Mouse (Mus musculus) cerebellum, adult 18-20 months (tissue): ENCODE measurements at regions not wholly inside any gene's neighbourhood (a gene's known extent, or its start where the extent isn't known, plus 50 kb on each side); places are given as distances from the start of the nearest gene placed in this dataset.

Experiments
- DNase-seq, 2 experiments: peaks; one replicate each; pipeline ENCODE4 v3.0.0; 2021

DNA sequence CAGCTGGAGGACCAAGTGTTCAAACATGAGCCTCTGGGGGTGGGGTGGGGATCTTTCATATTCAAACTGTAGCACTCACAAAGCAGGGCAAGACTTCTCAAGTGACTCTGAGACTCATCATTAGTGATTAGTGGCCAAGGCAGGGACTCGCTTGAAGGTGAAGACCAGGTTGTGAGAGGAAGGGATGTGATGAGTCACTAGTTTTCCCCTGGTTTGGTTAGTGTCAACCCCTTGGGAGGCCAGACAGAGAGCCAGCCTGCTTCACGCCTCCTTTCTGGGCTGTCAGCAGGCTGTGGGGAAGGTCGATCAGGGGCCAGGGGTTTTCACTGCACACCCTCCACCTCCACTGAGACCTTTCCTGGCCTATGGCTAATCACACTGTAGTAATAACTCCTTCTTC lies 65.2 kb downstream of the Slc30a10 start:
- DNase-seq: no peak

DNA sequence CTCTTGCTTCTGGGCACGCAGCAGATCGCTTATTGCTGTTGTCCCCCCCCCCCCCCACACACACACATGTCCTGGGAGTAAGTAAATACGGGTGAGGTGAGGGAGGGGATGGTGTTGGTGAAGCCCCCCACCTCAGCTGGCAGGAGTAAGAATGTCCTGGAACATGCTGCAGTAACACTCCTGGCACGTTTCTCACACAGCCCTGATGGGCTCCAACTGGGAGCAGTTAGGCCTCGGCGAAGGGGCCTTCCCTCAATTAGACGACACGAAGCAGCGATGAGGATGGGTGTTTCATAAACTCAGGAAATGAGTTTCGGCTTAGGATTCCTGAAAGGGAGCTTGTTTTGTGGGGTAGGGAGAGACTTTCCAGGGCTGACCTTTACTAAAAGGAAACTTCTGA lies 69.4 kb downstream of the Slc30a10 start:
- no peak for DNase-seq

DNA sequence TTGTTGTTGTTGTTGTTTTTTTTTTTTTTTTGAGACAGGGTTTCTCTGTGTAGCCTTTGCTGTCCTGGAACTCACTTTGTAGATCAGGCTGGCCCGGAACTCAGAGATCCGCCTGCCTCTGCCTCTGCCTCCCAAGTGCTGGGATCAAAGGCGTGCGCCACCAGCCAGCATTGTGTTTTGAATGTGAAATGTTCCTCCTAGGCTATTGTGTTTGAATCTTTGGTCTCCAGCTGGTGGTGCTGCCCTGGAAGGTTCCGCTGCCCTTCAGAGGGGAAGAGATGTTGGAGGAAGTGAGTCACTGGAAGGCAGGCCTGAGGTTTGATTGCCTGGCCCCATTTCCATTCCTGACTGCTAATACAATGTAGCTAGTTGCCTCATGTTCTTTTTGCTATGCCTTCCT lies 78.8 kb downstream of the Slc30a10 start:
- DNase-seq: no peak

DNA sequence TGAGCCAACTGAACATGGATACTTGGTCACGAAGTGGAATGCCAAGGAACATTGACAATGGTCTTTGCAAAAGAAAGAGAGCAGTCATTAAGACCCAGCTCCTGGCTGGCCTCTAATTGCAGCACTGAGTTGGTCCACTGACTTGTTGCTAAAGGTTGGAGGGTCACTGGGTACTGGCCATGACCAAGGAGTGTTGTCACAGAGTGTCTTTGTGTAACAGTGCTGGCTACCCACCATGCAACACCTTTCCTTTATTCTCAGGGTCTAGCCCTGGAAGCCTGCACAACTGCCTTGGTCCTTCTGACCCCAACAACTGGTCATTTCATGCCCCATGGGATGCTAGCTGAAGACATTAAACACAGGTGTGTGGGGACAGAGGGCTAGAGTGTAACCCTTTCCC lies 79.5 kb downstream of the Slc30a10 start:
- DNase-seq: no peak

DNA sequence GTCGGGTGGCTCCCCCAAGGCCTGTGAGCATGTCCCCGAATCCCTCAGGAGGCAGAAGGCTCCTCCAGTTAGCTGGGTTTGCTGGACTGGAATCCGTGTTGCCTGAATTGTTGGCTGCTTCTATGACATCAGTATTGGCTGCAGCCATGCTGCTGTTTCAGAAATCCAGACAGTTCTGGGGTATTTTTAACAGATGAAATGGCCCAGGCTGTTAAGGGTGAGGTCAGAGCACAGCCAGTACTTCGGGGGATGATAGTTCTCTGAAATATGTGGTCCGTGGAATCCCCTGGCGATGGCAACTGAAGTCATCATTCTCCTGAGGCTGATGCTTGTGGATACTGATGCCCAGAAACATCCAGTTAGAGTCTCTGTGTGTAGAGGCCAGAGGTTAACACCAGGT lies 80.7 kb downstream of the Slc30a10 start:
- no peak for DNase-seq

DNA sequence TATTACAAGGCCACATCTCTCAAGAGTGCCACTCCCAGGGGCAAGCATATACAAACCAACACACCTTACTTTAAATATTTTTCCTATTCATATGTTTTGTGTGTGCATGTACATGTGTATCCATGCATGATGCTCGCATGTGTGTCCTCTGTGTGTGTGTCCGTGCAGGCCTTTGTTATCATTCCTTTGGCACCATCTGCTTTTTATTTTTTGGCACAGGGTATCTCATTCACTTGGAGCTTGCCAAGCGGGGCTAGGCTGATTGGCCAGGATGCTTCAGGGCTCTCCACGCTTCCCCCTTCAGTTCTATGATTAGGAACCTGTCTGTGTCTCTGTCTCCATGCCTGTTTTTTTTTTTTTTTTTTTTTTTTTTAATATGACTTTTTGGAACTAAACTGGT lies 82.6 kb downstream of the Slc30a10 start:
- no peak for DNase-seq

DNA sequence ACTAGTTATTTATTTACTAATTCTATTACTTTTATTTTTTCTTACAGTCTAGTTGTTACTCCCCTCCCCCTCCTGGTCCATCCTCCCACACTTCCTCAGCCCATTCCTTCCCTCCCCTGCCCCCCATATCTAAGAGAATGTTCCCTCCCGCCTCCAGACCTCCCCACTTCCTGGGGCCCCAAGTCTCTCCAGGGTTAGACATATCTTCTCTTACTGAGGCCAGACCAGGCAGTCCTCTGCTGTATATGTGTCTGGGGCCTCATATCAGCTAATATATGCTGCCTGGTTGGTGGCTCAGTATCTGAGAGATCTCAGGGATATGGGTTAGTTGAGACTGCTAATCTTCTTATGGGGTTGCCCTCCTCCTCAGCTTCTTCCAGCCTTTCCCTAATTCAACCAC lies 84.8 kb downstream of the Slc30a10 start:
- DNase-seq: no peak

DNA sequence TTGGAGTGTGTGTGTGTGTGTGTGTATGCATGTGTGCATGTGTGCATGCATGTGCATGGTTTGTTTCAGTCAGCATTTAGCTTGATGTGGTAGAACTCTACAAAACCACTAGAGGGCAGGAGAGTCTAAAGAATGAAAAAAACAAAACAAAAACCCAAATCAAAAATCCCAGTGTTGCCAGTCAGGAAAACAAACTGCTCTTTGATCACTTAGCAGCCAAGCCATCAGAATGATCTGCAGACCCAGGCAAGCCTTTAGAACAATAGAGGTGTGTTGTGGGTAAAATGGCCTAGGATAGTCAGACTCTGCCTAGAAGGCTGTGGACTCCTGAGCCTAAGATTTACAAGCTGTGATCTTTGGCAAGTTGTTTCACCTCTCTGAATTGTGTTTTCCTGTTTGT lies 91.7 kb downstream of the Slc30a10 start:
- no peak for DNase-seq

DNA sequence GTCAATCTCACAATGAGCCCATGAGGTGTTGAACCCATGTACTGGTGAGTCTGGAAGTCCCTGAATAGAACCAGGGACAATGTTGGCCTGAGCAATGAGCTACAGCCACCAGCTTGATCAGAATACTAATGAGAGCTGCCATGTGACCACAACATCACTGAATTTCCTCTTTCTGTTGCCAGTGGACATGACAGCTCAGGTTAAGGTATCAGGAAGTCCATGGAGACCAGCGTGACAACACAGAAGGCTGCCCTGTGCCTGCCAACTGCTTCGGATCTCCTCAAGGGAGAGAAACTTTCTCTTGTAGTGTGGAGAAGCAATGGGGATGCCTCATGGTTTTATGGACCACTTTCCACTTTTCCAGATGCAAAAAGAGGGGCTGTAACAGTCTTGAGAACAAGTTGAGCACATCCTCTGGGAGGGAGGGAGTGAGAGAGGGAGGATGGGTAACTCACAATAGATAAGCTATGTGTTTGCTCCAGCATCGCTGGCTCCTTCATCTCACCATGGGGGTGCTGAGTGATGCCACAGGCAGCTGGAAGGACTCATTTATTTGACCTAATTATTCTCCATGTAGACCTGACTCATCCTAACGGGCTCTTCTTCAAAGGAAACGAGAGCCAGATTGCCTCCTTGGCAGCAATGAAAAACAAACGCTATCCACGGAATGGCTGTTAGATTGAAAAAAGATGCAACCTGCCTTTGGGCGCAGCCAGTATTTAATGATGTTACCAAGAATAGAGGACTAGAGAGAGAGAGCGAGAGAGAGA lies 118.3 kb downstream of the Slc30a10 start:
- peak; percentile 4 to 13 for DNase-seq

DNA sequence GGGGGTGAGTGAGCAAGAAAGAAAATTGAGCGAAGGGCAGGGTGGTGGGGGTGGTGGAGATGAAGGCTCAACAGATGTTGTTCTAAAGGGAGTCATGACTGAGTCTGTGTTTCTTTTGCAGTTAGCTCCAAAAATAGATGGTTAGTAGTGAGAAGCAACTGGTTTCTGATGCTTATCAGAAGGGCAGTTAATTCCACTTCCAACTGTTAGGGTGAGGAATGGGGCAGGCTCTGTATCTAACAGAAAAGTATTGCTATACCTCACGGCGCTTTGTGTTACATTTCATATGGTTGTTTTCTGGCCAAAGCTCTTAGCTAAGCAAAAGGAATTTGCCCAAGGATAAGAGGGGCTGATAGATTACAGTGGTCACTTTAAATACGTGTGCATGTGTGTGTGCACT lies 120.3 kb downstream of the Slc30a10 start:
- DNase-seq: no peak

DNA sequence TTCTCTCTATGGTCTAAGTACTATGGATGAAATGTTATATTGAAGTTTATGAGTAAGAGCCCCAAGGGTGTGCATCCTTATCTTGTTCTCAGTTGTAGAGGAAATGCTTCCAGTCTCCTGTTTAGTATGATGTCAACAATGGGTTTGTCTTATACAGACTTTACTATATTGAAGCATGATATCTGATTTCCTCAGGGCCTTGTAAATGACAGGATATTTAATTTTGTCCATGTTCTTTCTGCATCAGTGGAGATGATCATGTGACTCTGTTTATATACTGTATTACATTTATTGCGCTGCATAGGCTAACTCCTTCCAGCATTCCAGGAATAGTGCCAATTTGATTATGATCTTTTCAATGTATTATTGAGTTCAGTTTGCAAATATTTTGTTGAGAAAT lies 125.2 kb downstream of the Slc30a10 start:
- no peak for DNase-seq

DNA sequence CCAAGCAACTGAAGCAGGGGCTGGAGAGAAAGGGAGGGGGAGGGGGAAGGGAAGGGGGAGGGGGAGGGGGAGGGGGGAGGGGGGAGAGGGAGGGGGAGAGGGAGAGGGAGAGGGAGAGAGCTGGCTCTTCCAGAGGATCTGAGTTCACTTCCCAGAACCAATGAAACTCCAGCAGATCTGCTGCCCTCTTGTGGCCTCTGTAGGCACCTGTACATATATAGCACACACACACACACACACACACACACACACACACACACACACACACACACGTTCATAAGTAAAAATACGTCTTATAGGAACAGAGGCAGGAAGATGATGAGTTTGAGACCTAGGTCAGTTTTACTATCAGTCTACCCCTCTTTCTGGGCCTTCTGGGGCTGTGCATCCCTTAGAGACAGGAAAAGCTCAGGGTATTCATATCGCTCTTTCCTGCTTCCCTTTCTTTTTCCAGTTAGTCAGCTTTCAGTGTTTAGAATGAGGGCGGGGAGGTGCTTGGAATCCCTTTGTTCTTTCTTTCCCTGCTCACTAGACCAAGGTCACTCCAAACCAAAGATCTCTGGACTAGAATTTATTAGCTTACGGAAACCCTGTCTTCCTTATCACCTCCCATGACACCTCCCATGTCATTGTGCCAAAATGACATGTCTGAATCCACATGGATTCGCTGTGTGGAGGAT lies 130.7 kb downstream of the Slc30a10 start:
- no peak for DNase-seq

DNA sequence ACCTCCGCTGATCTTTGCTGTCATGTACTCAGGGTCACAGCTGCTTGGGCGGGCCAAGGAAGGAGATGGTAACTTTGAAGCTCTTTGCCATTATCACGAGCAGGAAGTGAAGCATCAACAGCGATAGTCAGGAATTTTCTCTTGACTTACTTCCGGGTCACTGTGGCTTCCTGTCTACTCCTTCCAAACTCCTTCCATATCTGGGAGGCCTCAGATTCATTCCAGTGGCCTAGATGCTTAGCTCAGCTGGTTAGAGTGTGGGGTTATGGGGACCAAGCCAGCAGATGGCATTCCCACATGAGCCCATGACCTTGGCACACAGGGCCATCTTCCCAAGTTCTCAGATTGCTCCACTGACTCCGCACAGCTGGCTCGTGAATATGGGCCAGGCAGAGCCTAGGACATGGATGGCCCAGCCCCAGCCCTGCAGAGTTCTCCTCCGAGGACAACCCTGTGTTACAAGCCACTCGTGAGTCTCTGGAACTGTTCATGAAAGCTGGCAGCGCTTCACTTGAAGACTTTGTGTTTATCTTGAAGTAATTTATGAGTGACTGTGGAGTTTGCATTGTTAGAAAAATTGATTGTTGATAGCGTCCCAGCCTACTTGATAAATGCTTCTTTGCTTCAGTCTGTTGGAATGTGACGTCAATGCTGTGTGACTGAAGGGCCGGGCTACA lies 133.2 kb downstream of the Slc30a10 start:
- DNase-seq: no peak

DNA sequence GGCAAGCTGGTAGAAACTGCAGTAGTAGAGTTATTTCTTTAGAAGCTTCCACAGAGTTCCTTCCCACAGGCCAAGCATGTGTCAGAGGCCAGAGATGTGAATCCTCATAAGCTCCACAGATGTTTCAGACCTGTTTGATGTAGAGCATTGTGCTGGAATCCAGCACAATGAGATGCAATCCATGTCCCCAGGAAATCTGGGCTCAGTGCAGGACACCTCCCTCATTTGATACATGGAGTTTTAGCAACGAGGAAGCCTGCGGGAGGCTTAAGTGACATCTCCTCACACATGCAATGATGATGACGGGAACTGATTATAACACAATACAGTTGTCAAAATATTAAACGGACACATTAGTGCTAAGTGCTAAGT lies 133.7 kb downstream of the Slc30a10 start:
- DNase-seq: no peak

DNA sequence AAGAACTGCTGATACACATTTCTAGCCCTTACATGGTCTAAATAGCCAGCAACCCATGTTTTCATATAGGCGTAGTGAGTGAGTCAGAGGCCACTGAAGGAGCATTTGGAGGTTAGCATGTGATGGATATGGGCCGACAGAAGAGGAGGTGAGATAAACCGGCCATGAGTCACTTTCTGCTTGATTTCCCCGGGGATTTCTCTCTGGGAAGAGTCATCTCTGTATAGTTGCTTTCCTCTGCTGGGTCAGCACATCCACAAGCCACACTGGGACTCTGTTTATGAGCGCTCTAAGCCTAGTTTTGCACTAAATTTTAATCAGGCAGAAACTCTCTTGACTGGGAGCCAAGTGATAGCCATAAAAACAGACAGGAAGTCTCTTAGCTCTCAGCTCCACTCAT lies 142.2 kb downstream of the Slc30a10 start:
- no peak for DNase-seq

DNA sequence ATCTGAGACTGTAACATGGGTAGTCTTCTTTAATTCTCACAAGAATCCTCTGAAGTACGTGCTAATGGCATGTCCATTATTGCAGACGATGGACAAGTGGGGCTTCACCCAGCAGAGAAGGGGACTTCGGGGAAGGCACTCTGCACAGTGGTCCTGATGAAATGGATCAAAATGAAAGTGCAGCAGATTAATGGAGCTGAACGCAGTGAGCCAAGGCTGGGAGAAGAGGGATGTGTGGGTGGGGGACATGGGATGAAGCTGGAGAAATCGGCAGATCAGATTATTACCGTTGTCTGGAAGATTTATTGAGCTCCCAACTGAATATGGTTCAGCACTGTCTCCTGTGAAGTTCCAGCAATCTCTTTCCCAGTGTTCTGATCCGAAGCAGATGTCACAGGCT lies 143.9 kb downstream of the Slc30a10 start:
- no peak for DNase-seq

DNA sequence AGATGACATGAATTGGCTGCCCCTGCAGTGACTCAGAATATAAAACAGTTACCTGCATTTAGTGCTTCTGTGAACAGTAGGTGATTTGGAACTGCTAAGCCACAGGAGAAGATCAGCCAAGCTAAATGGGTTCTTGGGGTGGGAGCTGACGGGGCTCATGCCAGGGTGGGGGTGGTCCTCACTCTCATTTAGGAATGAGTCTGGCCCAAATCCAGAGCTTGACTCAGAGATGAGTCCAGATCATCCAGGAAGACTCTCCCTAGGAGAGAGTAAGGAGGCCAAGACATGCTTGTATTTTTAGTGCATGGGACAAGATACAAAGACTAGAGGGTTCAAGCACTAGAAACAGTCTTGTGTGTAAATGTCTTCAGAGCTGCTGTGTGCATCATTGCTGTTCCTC lies 146.5 kb downstream of the Slc30a10 start:
- DNase-seq: no peak

DNA sequence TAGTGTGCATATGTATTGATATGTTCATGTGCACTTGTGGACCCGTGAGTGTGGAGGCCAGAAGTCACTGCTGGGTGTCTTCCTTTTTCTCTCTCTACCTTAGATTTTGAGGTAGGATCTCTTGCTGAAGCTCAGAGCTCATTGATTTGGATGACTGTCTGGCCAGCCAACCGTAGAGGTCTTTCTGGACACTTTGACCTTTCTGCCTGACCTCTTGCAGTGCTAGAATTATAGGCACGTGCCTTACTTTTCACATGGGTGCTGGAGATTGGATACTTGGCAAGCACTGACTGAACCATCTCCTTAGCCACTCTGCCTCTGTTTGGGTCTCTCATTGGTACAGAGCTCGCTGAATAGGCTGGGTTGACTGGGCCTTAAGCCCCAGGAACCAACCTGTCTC lies 151.3 kb downstream of the Slc30a10 start:
- no peak for DNase-seq

DNA sequence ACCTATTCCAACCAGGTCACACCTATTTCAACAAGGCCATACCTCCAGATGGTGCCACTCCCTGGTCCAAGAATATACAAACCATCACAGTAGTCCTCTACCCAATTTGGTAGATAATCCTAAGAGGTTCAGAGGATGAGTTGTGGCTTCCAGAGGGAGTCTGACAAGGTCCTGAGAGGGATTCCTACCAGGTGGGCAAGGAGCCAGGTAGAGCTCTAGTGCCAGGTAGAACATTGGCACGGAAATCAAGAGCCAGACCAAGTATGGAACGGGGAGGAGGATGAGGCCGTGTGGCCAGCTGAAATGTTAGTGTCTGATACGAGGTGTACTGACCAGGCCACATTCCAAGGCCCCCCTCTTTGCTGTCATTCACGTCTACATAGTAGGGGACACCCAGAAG lies 153.0 kb downstream of the Slc30a10 start:
- DNase-seq: no peak

DNA sequence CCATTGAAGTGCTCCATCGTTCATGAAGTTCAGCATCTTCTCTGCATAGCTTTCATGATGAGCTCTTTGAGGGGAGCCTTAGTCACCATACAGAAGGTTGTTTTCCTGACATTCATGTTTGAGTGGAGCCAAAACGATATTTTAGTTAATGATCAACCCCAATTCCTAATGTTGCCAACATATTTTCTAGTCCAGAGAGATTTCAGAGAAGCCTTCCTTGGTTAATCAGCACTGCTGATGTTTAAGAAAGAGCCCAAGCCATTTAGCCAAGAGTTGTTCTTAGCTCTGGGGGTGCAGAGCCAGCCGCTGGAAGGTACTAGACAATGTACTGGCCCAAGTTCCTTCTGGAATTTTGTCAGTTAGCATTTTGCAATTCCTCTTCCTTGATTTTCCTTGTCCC lies 153.8 kb downstream of the Slc30a10 start:
- no peak for DNase-seq

DNA sequence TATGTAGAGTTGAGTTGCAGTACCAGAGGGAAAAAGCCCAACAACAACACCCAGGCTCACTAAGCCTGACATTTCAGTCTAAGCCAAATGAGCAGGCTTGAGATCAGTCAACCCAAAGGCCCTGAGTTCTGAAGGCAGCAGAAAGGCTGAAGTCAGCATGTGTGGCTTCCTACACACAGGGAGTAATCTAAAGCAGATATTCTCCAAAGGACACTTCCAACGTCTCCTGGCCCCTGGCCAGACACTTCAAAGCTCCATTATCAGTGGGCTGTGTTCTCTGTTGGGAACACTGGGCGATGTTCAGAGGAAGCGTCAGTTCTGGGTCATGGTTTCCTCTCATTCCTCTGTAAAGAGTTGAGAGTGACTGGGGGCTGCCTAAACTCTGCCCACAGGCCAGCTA lies 155.9 kb downstream of the Slc30a10 start:
- DNase-seq: no peak

DNA sequence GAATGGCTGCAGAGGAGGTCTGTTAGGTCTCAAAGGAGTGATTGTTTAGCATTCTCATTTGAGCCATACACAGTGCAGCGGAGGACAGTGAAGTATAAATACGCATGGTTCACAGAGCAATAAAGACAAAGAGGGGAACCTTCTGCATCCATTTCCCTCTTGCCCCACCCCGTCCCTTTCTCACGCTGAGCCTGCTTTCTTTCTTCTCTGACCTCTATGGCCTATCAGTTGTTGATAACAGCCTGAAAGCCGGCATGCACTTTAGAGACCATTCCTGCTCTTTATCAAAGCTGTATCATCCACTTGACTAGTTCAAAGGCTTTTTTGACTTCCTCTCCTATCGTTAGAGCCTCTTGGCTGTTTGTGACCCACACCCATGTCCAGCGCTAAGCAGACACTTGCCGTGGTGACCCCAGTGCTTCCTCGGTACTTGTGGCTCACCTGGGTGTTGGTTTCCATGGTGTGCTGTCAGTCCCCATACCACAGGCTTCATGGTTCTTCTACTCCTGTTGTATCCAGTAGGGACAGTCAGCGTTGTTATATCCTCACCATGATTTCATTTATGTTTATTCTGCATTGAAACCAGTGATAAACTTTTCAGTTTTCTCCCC lies 161.3 kb downstream of the Slc30a10 start:
- DNase-seq: no peak

DNA sequence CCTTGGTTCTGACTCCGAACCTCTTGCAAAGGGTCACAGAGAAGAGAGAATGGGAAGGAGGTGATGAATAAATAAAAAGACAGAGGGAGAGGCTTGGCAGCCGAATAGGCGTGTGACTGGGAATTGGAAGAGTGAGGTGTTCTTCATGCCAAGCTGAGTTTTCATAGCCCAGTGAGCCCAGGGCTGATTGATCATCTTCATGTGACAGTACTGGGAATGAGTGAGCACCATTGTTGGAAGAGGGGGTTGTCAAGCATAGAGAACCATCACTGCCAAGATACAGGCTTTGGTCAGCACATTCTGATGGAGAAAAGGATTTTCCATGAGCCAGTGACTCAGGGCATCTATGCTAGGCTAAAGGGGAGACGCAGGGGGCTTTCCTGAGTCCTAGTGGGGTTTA lies 163.0 kb downstream of the Slc30a10 start:
- DNase-seq: peak in 1 of 2 experiments; percentile 3

DNA sequence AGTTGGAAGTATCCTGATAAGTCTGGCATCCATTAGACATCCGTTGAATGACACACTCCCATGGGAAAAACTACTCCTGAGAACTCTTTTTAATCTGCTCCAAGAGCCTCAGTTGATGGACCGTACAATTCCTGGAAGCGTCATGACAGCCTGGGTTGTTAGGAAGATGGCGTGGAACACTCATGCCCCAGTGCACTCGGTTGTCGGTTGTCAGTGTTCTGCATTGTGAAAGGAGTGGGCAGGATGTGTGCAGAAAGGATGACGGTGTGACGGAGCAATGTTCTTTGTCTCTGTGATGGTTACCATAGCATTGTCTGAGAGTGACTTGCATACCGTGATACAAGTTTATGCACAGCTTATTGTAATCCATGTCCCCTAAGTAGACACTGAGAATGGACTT lies 164.4 kb downstream of the Slc30a10 start:
- DNase-seq: no peak
